Mouse (Mus musculus): Measurements from ENCODE around the gene Ifna11.

- TF ChIP-seq CTCF (IDR thresholded peaks at IDR 0.05; ENCODE audit: extremely low read depth, insufficient read depth, low read length) (peak; percentile 29; the same call in 1 of the 2 replicates), POLR2A (IDR thresholded peaks at IDR 0.05; ENCODE audit: extremely low read depth, insufficient read depth, low read length) (no peak)
These were observed 3.2 kb downstream of the Ifna11 start for GRCm38 (mm10) chr4:88822995-88823394.

Measured in cortical plate, adult 2 months (tissue).